Mouse (Mus musculus): ENCODE data around the gene Dynlt1c. TPM values are rescaled to one million over a fixed set of nuclear protein-coding genes. Genes with fewer than 3 reads are reported as not detected.
A peak's percentile ranks its signal among the peaks of the same experiment; 100 is the strongest.
"Not testable (repeated sequence)": the region's sequence is repeated elsewhere in the genome, so short reads cannot be mapped to it uniquely, and the experiment has no call there.

Gene Dynlt1c
- total RNA-seq, 2 experiments from 2014 or later, result 5.4 to 6.1 TPM

- peak; percentile 67 to 70 for DNase-seq
These were observed 53.6 kb downstream of the Dynlt1c start for GRCm38 (mm10) chr17:6655087-6655511.

GRCm38 (mm10) chr17:6655567-6656281 is 54.3 kb downstream of the Dynlt1c start, which contains the start of gene Dynlt1f:
Gene Dynlt1f, minus strand, starts transcription at chr17:6655900.
- DNase-seq, result peak; percentile 66 to 75

GRCm38 (mm10) chr17:6656471-6656870 is 55.0 kb downstream of the Dynlt1c start:
- DNase-seq, result not testable (repeated sequence)

- not testable (repeated sequence) for DNase-seq
These were observed 57.3 kb downstream of the Dynlt1c start, which contains the start of gene Sytl3 for GRCm38 (mm10) chr17:6658801-6659200. Gene Sytl3, plus strand, starts transcription at chr17:6659093.

Other genes with a start within 250 kb of the Dynlt1c start
- 100 to 1,000 TPM in 1 of 2 experiments, 10 to 100 TPM in 1; 85.7 to 129 TPM for gene Dynlt1b, start 171.6 kb upstream of the Dynlt1c start, total RNA-seq (2021)
- gene Dynlt1f, start 54.2 kb downstream of the Dynlt1c start, total RNA-seq (2021), result 100 to 1,000 TPM in 1 of 2 experiments, 10 to 100 TPM in 1; 90.1 to 111 TPM
- gene Sytl3, start 57.4 kb downstream of the Dynlt1c start, total RNA-seq (2021), result under 1 TPM in 1 of 2 experiments, not detected in 1; 0.20 TPM
- gene Ezr, start 181.1 kb downstream of the Dynlt1c start, total RNA-seq (2021), result 10 to 100 TPM; 21.9 to 27.4 TPM

Measured in adrenal gland, postnatal 36 days (tissue).